Mouse (Mus musculus) midbrain, embryonic 10.5 days (tissue): ENCODE data around the gene Rec114. TPM values are rescaled to one million over a fixed set of nuclear protein-coding genes. Genes with fewer than 3 reads are reported as not detected.

ENCODE experiments used
- DNase-seq: peaks from one replicate; pipeline ENCODE4 v3.0.0-alpha.2; 2017; ENCODE audit warnings: low spot score
- H3K27ac ChIP-seq: fragments of 300-500 bp; sonication (generic); replicated peaks from 2 replicates; pipeline ENCODE4 v1.5.1; 2016; ENCODE audit warnings: mild to moderate bottlenecking
- H3K27me3 ChIP-seq: fragments of 300-500 bp; sonication (generic); 2 replicates; pipeline ENCODE4 v1.6.1; 2016; ENCODE audit warnings: low read depth, mild to moderate bottlenecking; ENCODE audit not compliant: poor library complexity, severe bottlenecking
- H3K36me3 ChIP-seq: fragments of 300-500 bp; sonication (generic); 2 replicates; pipeline ENCODE4 v1.6.1; 2016; ENCODE audit warnings: mild to moderate bottlenecking, moderate library complexity
- H3K4me1 ChIP-seq: fragments of 300-500 bp; sonication (generic); 2 replicates; pipeline ENCODE4 v1.6.1; 2016
- H3K4me3 ChIP-seq: fragments of 300-500 bp; sonication (generic); 2 replicates; pipeline ENCODE4 v1.5.1; 2016; ENCODE audit warnings: mild to moderate bottlenecking, moderate library complexity
- H3K9me3 ChIP-seq: fragments of 300-500 bp; sonication (generic); replicated peaks from 2 replicates; pipeline ENCODE4 v1.6.1; 2016; ENCODE audit warnings: mild to moderate bottlenecking
- WGBS: fragments of 180-500 bp; shearing (Covaris S2); methylation state at CpG from one replicate; pipeline ENCODE4 v1.1.7; 2016; 5-methylcytosine and 5-hydroxymethylcytosine counted together
- polyA plus RNA-seq: library from polyadenylated mRNA; unstranded; fragments of >200 nt; fragmentation: Nextera tagmentation; extraction: Ambion mirVana; gene quantifications from 2 replicates; pipeline ENCODE4 v1.2.1, GENCODE M21; 2016

Gene Rec114
- polyA plus RNA-seq, 1 experiment from 2014 or later: 1.3 TPM

- Histone ChIP-seq H3K4me3 (no peak overlapping the region), H3K36me3 (no peaks in the 10 kb centered on the region), H3K9me3 (no peaks in the 10 kb centered on the region), H3K27ac (no peak overlapping the region), H3K27me3 (no peaks in the 10 kb centered on the region), H3K4me1 (peaks cover 6% of the 10 kb centered on the region)
- 88% methylated on average over 11 of the region's 11 CpGs for WGBS
- no peak for DNase-seq
These were observed 36.0 kb downstream of the Rec114 start for GRCm38 (mm10) chr9:58707796-58708195.

GRCm38 (mm10) chr9:58706024-58706423 lies 37.7 kb downstream of the Rec114 start:
- 90% methylated on average over 7 of the region's 7 CpGs for WGBS
- H3K27ac ChIP-seq: no peak overlapping the region
- DNase-seq: no peak

GRCm38 (mm10) chr9:58703766-58704165 lies 40.0 kb downstream of the Rec114 start:
- DNase-seq: no peak
- WGBS: 91% methylated on average over 7 of the region's 7 CpGs
- H3K36me3 ChIP-seq: no peaks in the 10 kb centered on the region

More at GRCm38 (mm10) chr9:58706024-58706423, 37.7 kb downstream of the Rec114 start:
- no peaks in the 10 kb centered on the region for H3K27me3 ChIP-seq
- H3K36me3 ChIP-seq: no peaks in the 10 kb centered on the region
- 0 out of 2 replicates have a peak, but pooled peaks cover under 1% of the 10 kb centered on the region for H3K4me1 ChIP-seq
- no peaks in the 10 kb centered on the region for H3K9me3 ChIP-seq
- no peak overlapping the region for H3K4me3 ChIP-seq

GRCm38 (mm10) chr9:58701751-58702150 lies 42.0 kb downstream of the Rec114 start:
- H3K27me3 ChIP-seq: no peaks in the 10 kb centered on the region
- no peaks in the 10 kb centered on the region for H3K9me3 ChIP-seq
- DNase-seq: no peak
- no peak overlapping the region for H3K27ac ChIP-seq
- WGBS: 93% methylated on average over 2 of the region's 2 CpGs
- no peak overlapping the region for H3K4me3 ChIP-seq
- peaks cover 6% of the 10 kb centered on the region for H3K4me1 ChIP-seq
- H3K36me3 ChIP-seq: no peaks in the 10 kb centered on the region

More at GRCm38 (mm10) chr9:58703766-58704165, 40.0 kb downstream of the Rec114 start:
- H3K4me3 ChIP-seq: no peak overlapping the region
- H3K27me3 ChIP-seq: no peaks in the 10 kb centered on the region
- H3K4me1 ChIP-seq: peaks cover 6% of the 10 kb centered on the region
- no peak overlapping the region for H3K27ac ChIP-seq
- H3K9me3 ChIP-seq: no peaks in the 10 kb centered on the region

GRCm38 (mm10) chr9:58698486-58698885 lies 45.3 kb downstream of the Rec114 start:
- Histone ChIP-seq H3K27ac (no peak overlapping the region), H3K9me3 (no peaks in the 10 kb centered on the region), H3K36me3 (no peaks in the 10 kb centered on the region), H3K4me1 (peaks cover 6% of the 10 kb centered on the region), H3K4me3 (no peak overlapping the region), H3K27me3 (no peaks in the 10 kb centered on the region)
- 93% methylated on average over 2 of the region's 2 CpGs for WGBS
- DNase-seq: no peak

GRCm38 (mm10) chr9:58691471-58691870 lies 52.3 kb downstream of the Rec114 start:
- Histone ChIP-seq H3K4me1 (peaks cover 4% of the 10 kb centered on the region; the same call in 1 of the 2 replicates), H3K36me3 (no peaks in the 10 kb centered on the region), H3K27me3 (no peaks in the 10 kb centered on the region), H3K4me3 (no peak overlapping the region), H3K9me3 (no peaks in the 10 kb centered on the region), H3K27ac (no peak overlapping the region)
- DNase-seq: no peak
- 89% methylated on average over 7 of the region's 7 CpGs for whole genome bisulfite sequencing

- WGBS: 86% methylated on average over 4 of the region's 4 CpGs
- H3K9me3 ChIP-seq: no peaks in the 10 kb centered on the region
- no peaks in the 10 kb centered on the region for H3K36me3 ChIP-seq
- no peak for DNase-seq
- H3K4me3 ChIP-seq: no peak overlapping the region
- peaks cover 4% of the 10 kb centered on the region; the same call in 1 of the 2 replicates for H3K4me1 ChIP-seq
- no peak overlapping the region for H3K27ac ChIP-seq
- H3K27me3 ChIP-seq: no peaks in the 10 kb centered on the region
These were observed 53.1 kb downstream of the Rec114 start for GRCm38 (mm10) chr9:58690701-58691100.

GRCm38 (mm10) chr9:58688076-58688475 lies 55.7 kb downstream of the Rec114 start:
- Histone ChIP-seq H3K4me1 (peaks cover 9% of the 10 kb centered on the region; the same call in 1 of the 2 replicates), H3K4me3 (no peak overlapping the region), H3K27ac (no peak overlapping the region), H3K36me3 (no peaks in the 10 kb centered on the region), H3K27me3 (no peaks in the 10 kb centered on the region), H3K9me3 (no peaks in the 10 kb centered on the region)
- no peak for DNase-seq
- WGBS: 89% methylated on average over 4 of the region's 4 CpGs

GRCm38 (mm10) chr9:58685290-58685689 lies 58.5 kb downstream of the Rec114 start:
- H3K27ac ChIP-seq: no peak overlapping the region
- DNase-seq: no peak
- no peaks in the 10 kb centered on the region for H3K27me3 ChIP-seq
- peaks cover 12% of the 10 kb centered on the region; the same call in 1 of the 2 replicates for H3K4me1 ChIP-seq
- H3K9me3 ChIP-seq: no peaks in the 10 kb centered on the region
- 89% methylated on average over 10 of the region's 10 CpGs for WGBS
- H3K4me3 ChIP-seq: no peak overlapping the region
- H3K36me3 ChIP-seq: no peaks in the 10 kb centered on the region

GRCm38 (mm10) chr9:58683372-58683771 lies 60.4 kb downstream of the Rec114 start:
- Histone ChIP-seq H3K36me3 (no peaks in the 10 kb centered on the region), H3K27me3 (no peaks in the 10 kb centered on the region), H3K27ac (no peak overlapping the region), H3K4me3 (no peak overlapping the region), H3K9me3 (no peaks in the 10 kb centered on the region), H3K4me1 (peaks cover 12% of the 10 kb centered on the region; the same call in 1 of the 2 replicates)
- no peak for DNase-seq
- 52% methylated on average over 6 of the region's 6 CpGs for WGBS

- Histone ChIP-seq H3K27me3 (no peaks in the 10 kb centered on the region), H3K9me3 (no peaks in the 10 kb centered on the region), H3K36me3 (no peaks in the 10 kb centered on the region), H3K27ac (no peak overlapping the region), H3K4me3 (no peak overlapping the region), H3K4me1 (peaks cover 8% of the 10 kb centered on the region; the same call in 1 of the 2 replicates)
- WGBS: 83% methylated on average over 6 of the region's 6 CpGs
- no peak for DNase-seq
These were observed 61.7 kb downstream of the Rec114 start for GRCm38 (mm10) chr9:58682106-58682505.

GRCm38 (mm10) chr9:58681411-58681810 lies 62.4 kb downstream of the Rec114 start:
- Histone ChIP-seq H3K27ac (no peak overlapping the region), H3K36me3 (no peaks in the 10 kb centered on the region), H3K4me3 (no peak overlapping the region), H3K4me1 (0 out of 2 replicates have a peak, but pooled peaks cover 7% of the 10 kb centered on the region), H3K9me3 (no peaks in the 10 kb centered on the region), H3K27me3 (no peaks in the 10 kb centered on the region)
- WGBS: 76% methylated on average over 2 of the region's 2 CpGs
- no peak for DNase-seq

- Histone ChIP-seq H3K4me1 (no peaks in the 10 kb centered on the region), H3K36me3 (no peaks in the 10 kb centered on the region), H3K9me3 (no peaks in the 10 kb centered on the region), H3K27me3 (no peaks in the 10 kb centered on the region), H3K4me3 (no peak overlapping the region), H3K27ac (no peak overlapping the region)
- WGBS: 82% methylated on average over 6 of the region's 6 CpGs
- DNase-seq: no peak
These were observed 68.4 kb downstream of the Rec114 start for GRCm38 (mm10) chr9:58675371-58675770.

- no peaks in the 10 kb centered on the region for H3K4me1 ChIP-seq
- no peaks in the 10 kb centered on the region for H3K9me3 ChIP-seq
- no peaks in the 10 kb centered on the region for H3K36me3 ChIP-seq
- DNase-seq: no peak
- H3K4me3 ChIP-seq: no peak overlapping the region
- H3K27me3 ChIP-seq: no peaks in the 10 kb centered on the region
- 78% methylated on average over 11 of the region's 11 CpGs for WGBS
- no peak overlapping the region for H3K27ac ChIP-seq
These were observed 69.0 kb downstream of the Rec114 start for GRCm38 (mm10) chr9:58674736-58675135.
